Mouse (Mus musculus) heart, adult 2 months (tissue): ENCODE measurements around the gene Psme2.

Experiments
- CTCF ChIP-seq: fragments of 200-600 bp; IDR thresholded peaks from 2 replicates; pipeline ENCODE4 v1.8.1; 2022; ENCODE audit warnings: antibody characterized with exemption, mild to moderate bottlenecking, moderate library complexity
- EP300 ChIP-seq: fragments of 200-500 bp; IDR thresholded peaks from 2 replicates; pipeline ENCODE4 v1.6.1; 2011; ENCODE audit warnings: low read depth, low read length, control low read depth; ENCODE audit not compliant: insufficient read depth
- POLR2A ChIP-seq: fragments of 200-500 bp; IDR thresholded peaks from 2 replicates; pipeline ENCODE4 v1.6.1; 2011; ENCODE audit warnings: mild to moderate bottlenecking, low read depth, low read length, control low read depth; ENCODE audit not compliant: insufficient read depth

GRCm38 (mm10) chr14:55605743-55606459, 15.0 kb upstream of the Psme2 start:
- no peak for TF ChIP-seq CTCF
- TF ChIP-seq POLR2A: no peak
- TF ChIP-seq EP300: no peak
